Mouse (Mus musculus): Measurements from ENCODE around the gene Nmd3. TPM values are rescaled to one million over a fixed set of nuclear protein-coding genes. Genes with fewer than 3 reads are reported as not detected.

The Nmd3 gene
- total RNA-seq, 4 experiments from 2014 or later = 47.0 to 68.9 (median 48.7) TPM

- no peak for DNase-seq (ENCODE audit: low spot score in 2 of 2)
These were observed 41.1 kb downstream of the Nmd3 start for GRCm38 (mm10) chr3:69762838-69763368.

GRCm38 (mm10) chr3:69763630-69764565 is 42.1 kb downstream of the Nmd3 start:
- no peak for DNase-seq (ENCODE audit: low spot score in 2 of 2)

GRCm38 (mm10) chr3:69765206-69765605 is 43.4 kb downstream of the Nmd3 start:
- no peak for DNase-seq (ENCODE audit: low spot score in 2 of 2)

- DNase-seq (ENCODE audit: low spot score in 2 of 2) = no peak
These were observed 47.4 kb downstream of the Nmd3 start for GRCm38 (mm10) chr3:69769150-69769549.

GRCm38 (mm10) chr3:69773356-69773755 is 51.6 kb downstream of the Nmd3 start:
- DNase-seq (ENCODE audit: low spot score in 2 of 2) = no peak

GRCm38 (mm10) chr3:69779246-69779796 is 57.5 kb downstream of the Nmd3 start:
- DNase-seq (ENCODE audit: low spot score in 2 of 2) = no peak

GRCm38 (mm10) chr3:69792823-69793417 is 71.1 kb downstream of the Nmd3 start:
- DNase-seq (ENCODE audit: low spot score in 2 of 2) = no peak

- DNase-seq (ENCODE audit: low spot score in 2 of 2) = no peak
These were observed 75.7 kb downstream of the Nmd3 start for GRCm38 (mm10) chr3:69797533-69797932.

- DNase-seq (ENCODE audit: low spot score in 2 of 2) = no peak
These were observed 76.2 kb downstream of the Nmd3 start for GRCm38 (mm10) chr3:69797969-69798368.

- DNase-seq (ENCODE audit: low spot score in 2 of 2) = no peak
These were observed 77.3 kb downstream of the Nmd3 start for GRCm38 (mm10) chr3:69799096-69799495.

GRCm38 (mm10) chr3:69800829-69801384 is 79.1 kb downstream of the Nmd3 start:
- no peak for DNase-seq (ENCODE audit: low spot score in 2 of 2)

GRCm38 (mm10) chr3:69803137-69803536 is 81.4 kb downstream of the Nmd3 start:
- DNase-seq (ENCODE audit: low spot score in 2 of 2) = no peak

Other genes starting within 250 kb of the Nmd3 start
- 10 to 100 TPM; 41.6 to 44.5 (median 42.1) TPM for gene B3galnt1, start 123.0 kb upstream of the Nmd3 start, total RNA-seq (2022)
- gene Sptssb, start 138.0 kb downstream of the Nmd3 start, total RNA-seq (2022) = 1 to 10 TPM; 1.5 to 2.9 (median 1.7) TPM

Measured in layer of hippocampus, adult 8-10 months (tissue).